Mouse (Mus musculus): ENCODE results near the gene Smg6. TPM values are rescaled to one million over a fixed set of nuclear protein-coding genes. Genes with fewer than 3 reads are reported as not detected.

The Smg6 gene
- polyA plus RNA-seq, 1 experiment from 2014 or later = 24.1 TPM

GRCm38 (mm10) chr11:74946348-74946747, 20.7 kb downstream of the Smg6 start:
- no peak for ATAC-seq (ENCODE audit: insufficient number of reproducible peaks, insufficient read depth, low FRiP score, low TSS enrichment)
- no peaks in the 10 kb centered on the region for H3K27me3 ChIP-seq
- no peak overlapping the region for H3K9ac ChIP-seq
- H3K27ac ChIP-seq = no peak overlapping the region
- H3K9me3 ChIP-seq = no peaks in the 10 kb centered on the region
- no peak overlapping the region for H3K4me3 ChIP-seq
- no peaks in the 10 kb centered on the region for H3K4me1 ChIP-seq
- H3K4me2 ChIP-seq (replicated peaks) = no peak overlapping the region
- peaks cover 27% of the 10 kb centered on the region for H3K36me3 ChIP-seq
- 77% methylated on average over 3 of the region's 3 CpGs for WGBS

GRCm38 (mm10) chr11:74954901-74955300, 29.3 kb downstream of the Smg6 start:
- no peaks in the 10 kb centered on the region for H3K9me3 ChIP-seq
- no peaks in the 10 kb centered on the region for H3K27me3 ChIP-seq

GRCm38 (mm10) chr11:74956006-74956405, 30.4 kb downstream of the Smg6 start:
- no peak overlapping the region for H3K27ac ChIP-seq
- no peak overlapping the region for H3K4me3 ChIP-seq
- peaks cover 13% of the 10 kb centered on the region; the same call in 1 of the 2 replicates for H3K36me3 ChIP-seq
- no peak for ATAC-seq (ENCODE audit: insufficient number of reproducible peaks, insufficient read depth, low FRiP score, low TSS enrichment)
- H3K9ac ChIP-seq = no peak overlapping the region
- no peaks in the 10 kb centered on the region for H3K4me1 ChIP-seq
- no peaks in the 10 kb centered on the region for H3K27me3 ChIP-seq
- H3K9me3 ChIP-seq = no peaks in the 10 kb centered on the region
- H3K4me2 ChIP-seq (replicated peaks) = no peak overlapping the region

More at GRCm38 (mm10) chr11:74954901-74955300, 29.3 kb downstream of the Smg6 start:
- Histone ChIP-seq H3K4me2 (replicated peaks) (no peak overlapping the region), H3K27ac (no peak overlapping the region), H3K4me1 (no peaks in the 10 kb centered on the region), H3K36me3 (peaks cover 18% of the 10 kb centered on the region), H3K4me3 (no peak overlapping the region), H3K9ac (no peak overlapping the region)
- no peak for ATAC-seq (ENCODE audit: insufficient number of reproducible peaks, insufficient read depth, low FRiP score, low TSS enrichment)

GRCm38 (mm10) chr11:74957600-74957999, 32.0 kb downstream of the Smg6 start:
- Histone ChIP-seq H3K4me1 (no peaks in the 10 kb centered on the region), H3K9me3 (no peaks in the 10 kb centered on the region), H3K27me3 (no peaks in the 10 kb centered on the region), H3K9ac (no peak overlapping the region), H3K27ac (no peak overlapping the region), H3K4me2 (replicated peaks) (no peak overlapping the region), H3K4me3 (no peak overlapping the region), H3K36me3 (peaks cover 7% of the 10 kb centered on the region; the same call in 1 of the 2 replicates)
- no peak for ATAC-seq (ENCODE audit: insufficient number of reproducible peaks, insufficient read depth, low FRiP score, low TSS enrichment)
- WGBS = 86% methylated on average over 2 of the region's 2 CpGs

- Histone ChIP-seq H3K4me3 (no peak overlapping the region), H3K27ac (no peak overlapping the region), H3K27me3 (no peaks in the 10 kb centered on the region), H3K36me3 (peaks cover 7% of the 10 kb centered on the region; the same call in 1 of the 2 replicates), H3K9ac (no peak overlapping the region), H3K4me1 (no peaks in the 10 kb centered on the region), H3K9me3 (no peaks in the 10 kb centered on the region), H3K4me2 (replicated peaks) (no peak overlapping the region)
- no peak for ATAC-seq (ENCODE audit: insufficient number of reproducible peaks, insufficient read depth, low FRiP score, low TSS enrichment)
- 84% methylated on average over 2 of the region's 2 CpGs for WGBS
These were observed 33.9 kb downstream of the Smg6 start for GRCm38 (mm10) chr11:74959501-74959900.

- 94% methylated on average over 9 of the region's 9 CpGs for WGBS
- Histone ChIP-seq H3K9me3 (no peaks in the 10 kb centered on the region), H3K4me1 (no peaks in the 10 kb centered on the region), H3K36me3 (peaks cover 3% of the 10 kb centered on the region; the same call in 1 of the 2 replicates), H3K4me2 (replicated peaks) (no peak overlapping the region), H3K27ac (no peak overlapping the region), H3K9ac (no peak overlapping the region), H3K4me3 (no peak overlapping the region), H3K27me3 (no peaks in the 10 kb centered on the region)
- no peak for ATAC-seq (ENCODE audit: insufficient number of reproducible peaks, insufficient read depth, low FRiP score, low TSS enrichment)
These were observed 34.5 kb downstream of the Smg6 start for GRCm38 (mm10) chr11:74960031-74960551.

- Histone ChIP-seq H3K4me3 (no peak overlapping the region), H3K27ac (no peak overlapping the region), H3K4me1 (no peaks in the 10 kb centered on the region), H3K27me3 (no peaks in the 10 kb centered on the region), H3K9ac (no peak overlapping the region), H3K36me3 (0 out of 2 replicates have a peak, but pooled peaks cover 3% of the 10 kb centered on the region), H3K4me2 (replicated peaks) (no peak overlapping the region), H3K9me3 (no peaks in the 10 kb centered on the region)
- no peak for ATAC-seq (ENCODE audit: insufficient number of reproducible peaks, insufficient read depth, low FRiP score, low TSS enrichment)
These were observed 36.3 kb downstream of the Smg6 start for GRCm38 (mm10) chr11:74961953-74962352.

GRCm38 (mm10) chr11:74962846-74963407, 37.3 kb downstream of the Smg6 start:
- WGBS = 85% methylated on average over 2 of the region's 2 CpGs
- Histone ChIP-seq H3K4me1 (no peaks in the 10 kb centered on the region), H3K4me2 (replicated peaks) (no peak overlapping the region), H3K27me3 (no peaks in the 10 kb centered on the region), H3K9me3 (no peaks in the 10 kb centered on the region), H3K4me3 (no peak overlapping the region), H3K9ac (no peak overlapping the region), H3K27ac (no peak overlapping the region), H3K36me3 (0 out of 2 replicates have a peak, but pooled peaks cover 5% of the 10 kb centered on the region)
- no peak for ATAC-seq (ENCODE audit: insufficient number of reproducible peaks, insufficient read depth, low FRiP score, low TSS enrichment)

GRCm38 (mm10) chr11:74965516-74965915, 39.9 kb downstream of the Smg6 start:
- H3K27me3 ChIP-seq = no peaks in the 10 kb centered on the region
- 86% methylated on average over 3 of the region's 3 CpGs for WGBS
- no peak overlapping the region for H3K9ac ChIP-seq
- H3K4me3 ChIP-seq = no peak overlapping the region
- ATAC-seq (ENCODE audit: insufficient number of reproducible peaks, insufficient read depth, low FRiP score, low TSS enrichment) = no peak
- no peaks in the 10 kb centered on the region for H3K9me3 ChIP-seq
- H3K27ac ChIP-seq = no peak overlapping the region
- H3K36me3 ChIP-seq = 0 out of 2 replicates have a peak, but pooled peaks cover 5% of the 10 kb centered on the region
- H3K4me1 ChIP-seq = no peaks in the 10 kb centered on the region
- no peak overlapping the region for H3K4me2 ChIP-seq (replicated peaks)

GRCm38 (mm10) chr11:74973290-74974157, 47.9 kb downstream of the Smg6 start:
- Histone ChIP-seq H3K9ac (no peak overlapping the region), H3K4me3 (no peak overlapping the region), H3K9me3 (no peaks in the 10 kb centered on the region), H3K27me3 (no peaks in the 10 kb centered on the region), H3K4me2 (replicated peaks) (no peak overlapping the region), H3K36me3 (0 out of 2 replicates have a peak, but pooled peaks cover 4% of the 10 kb centered on the region), H3K4me1 (no peaks in the 10 kb centered on the region), H3K27ac (no peak overlapping the region)
- 84% methylated on average over 7 of the region's 7 CpGs for WGBS
- ATAC-seq (ENCODE audit: insufficient number of reproducible peaks, insufficient read depth, low FRiP score, low TSS enrichment) = no peak

- ATAC-seq (ENCODE audit: insufficient number of reproducible peaks, insufficient read depth, low FRiP score, low TSS enrichment) = no peak
- no peak overlapping the region for H3K9ac ChIP-seq
- no peaks in the 10 kb centered on the region for H3K9me3 ChIP-seq
- H3K4me1 ChIP-seq = no peaks in the 10 kb centered on the region
- 0 out of 2 replicates have a peak, but pooled peaks cover 4% of the 10 kb centered on the region for H3K36me3 ChIP-seq
- H3K4me2 ChIP-seq (replicated peaks) = no peak overlapping the region
- H3K4me3 ChIP-seq = no peak overlapping the region
- no peaks in the 10 kb centered on the region for H3K27me3 ChIP-seq
- H3K27ac ChIP-seq = no peak overlapping the region
These were observed 49.0 kb downstream of the Smg6 start for GRCm38 (mm10) chr11:74974615-74975014.

Measured in embryonic facial prominence, embryonic 12.5 days (tissue).